Mouse (Mus musculus): ENCODE results near the gene Tspan14.
A peak's percentile ranks its signal among the peaks of the same experiment; 100 is the strongest.

Gene Tspan14

GRCm38 (mm10) chr14:40949730-40950614 lies 16.6 kb downstream of the Tspan14 start:
- DNase-seq, result no peak

- no peak for DNase-seq
Observed at GRCm38 (mm10) chr14:40949047-40949446, 17.6 kb downstream of the Tspan14 start.

GRCm38 (mm10) chr14:40948522-40948921 lies 18.1 kb downstream of the Tspan14 start:
- no peak for DNase-seq

GRCm38 (mm10) chr14:40947431-40948394 lies 18.9 kb downstream of the Tspan14 start:
- DNase-seq, result no peak

GRCm38 (mm10) chr14:40943802-40944201 lies 22.8 kb downstream of the Tspan14 start:
- DNase-seq, result no peak

- no peak for DNase-seq
Observed at GRCm38 (mm10) chr14:40942429-40942828, 24.2 kb downstream of the Tspan14 start.

- DNase-seq, result no peak
Observed at GRCm38 (mm10) chr14:40938380-40938987, 28.1 kb downstream of the Tspan14 start.

- no peak for DNase-seq
Observed at GRCm38 (mm10) chr14:40937052-40937451, 29.6 kb downstream of the Tspan14 start.

GRCm38 (mm10) chr14:40935481-40935880 lies 31.1 kb downstream of the Tspan14 start:
- DNase-seq, result no peak

- DNase-seq, result no peak
Observed at GRCm38 (mm10) chr14:40935054-40935453, 31.6 kb downstream of the Tspan14 start.

- no peak for DNase-seq
Observed at GRCm38 (mm10) chr14:40933328-40933727, 33.3 kb downstream of the Tspan14 start.

- no peak for DNase-seq
Observed at GRCm38 (mm10) chr14:40932225-40932624, 34.4 kb downstream of the Tspan14 start.

GRCm38 (mm10) chr14:40931115-40931829 lies 35.3 kb downstream of the Tspan14 start:
- DNase-seq, result no peak

GRCm38 (mm10) chr14:40929943-40930342 lies 36.7 kb downstream of the Tspan14 start:
- no peak for DNase-seq

GRCm38 (mm10) chr14:40928897-40929296 lies 37.7 kb downstream of the Tspan14 start:
- DNase-seq, result no peak

- DNase-seq, result no peak
Observed at GRCm38 (mm10) chr14:40927041-40927440, 39.6 kb downstream of the Tspan14 start.

GRCm38 (mm10) chr14:40924378-40925113 lies 42.1 kb downstream of the Tspan14 start:
- DNase-seq, result no peak

GRCm38 (mm10) chr14:40921241-40921640 lies 45.4 kb downstream of the Tspan14 start:
- no peak for DNase-seq

- DNase-seq, result no peak
Observed at GRCm38 (mm10) chr14:40919521-40919920, 47.1 kb downstream of the Tspan14 start.

GRCm38 (mm10) chr14:40918477-40918876 lies 48.1 kb downstream of the Tspan14 start:
- no peak for DNase-seq

- DNase-seq, result peak; percentile 91
Observed at GRCm38 (mm10) chr14:40917632-40918031, 49.0 kb downstream of the Tspan14 start.

GRCm38 (mm10) chr14:40916667-40917066 lies 49.9 kb downstream of the Tspan14 start:
- DNase-seq, result no peak
